17 mouse cellular contexts compared by ENCODE assay signal in the genomic region with DNA sequence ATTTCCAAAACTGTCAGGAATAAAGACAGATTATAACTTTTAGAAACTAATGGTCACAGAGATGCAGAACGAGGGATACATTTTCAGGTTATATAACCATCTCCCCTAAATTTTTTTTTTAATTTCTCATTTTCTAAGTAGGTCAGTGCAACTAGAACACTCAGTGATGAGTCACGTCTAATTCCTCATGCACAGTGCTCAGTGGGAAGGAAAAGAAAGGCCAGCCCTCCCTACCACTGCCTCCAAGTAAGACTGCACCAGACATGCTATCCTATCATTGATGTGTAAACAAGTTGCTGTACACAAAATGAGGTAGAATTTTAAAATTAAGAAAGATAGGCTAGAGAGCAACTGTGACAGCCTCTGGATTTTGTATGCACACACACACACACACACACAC.
DNase-seq lines count a peak whose midpoint lies in the region; ATAC-seq and TF ChIP-seq lines count a peak whose summit lies in the region.
"Had no signal": no experiment of that assay in that cellular context is flagged by ENCODE, and none has a peak within 500 bp of the region (broad histone marks: within the 10 kb centered on the region; RNA-seq: fewer than 3 reads in every experiment).

No protein-coding gene starts in this region.

- no peak for TF ChIP-seq EP300 in liver, postnatal 0 days (IDR thresholded peaks at IDR 0.05; ENCODE audit: low read depth)

- TF ChIP-seq CTCF in liver, postnatal 0 days (IDR thresholded peaks at IDR 0.05; ENCODE audit: low read depth), result no peak

- H3K4me1 ChIP-seq in liver, postnatal 0 days (ENCODE audit: insufficient read depth), result no peaks in the 10 kb centered on the region
- H3K4me1 ChIP-seq: embryonic facial prominence, embryonic 15.5 days; forebrain, embryonic 12.5 days; midbrain, embryonic 12.5 days had no signal

- no peak for ATAC-seq in liver, postnatal 0 days
- ATAC-seq: CD4-positive, CD25-positive, alpha-beta regulatory T cell, adult 4 months; intestine, postnatal 0 days had no signal

- DNase-seq in heart, adult 8-10 months (ENCODE audit: low spot score), result peak; percentile 1
- DNase-seq in heart, postnatal 10 days, result no peak
- peak; percentile 22 to 40 for DNase-seq in adrenal gland, postnatal 36 days
- peak; percentile 33 to 48 for DNase-seq in cerebellum, adult 18-20 months
- peak; percentile 6 to 20 for DNase-seq in left cerebral cortex, postnatal 14 days (ENCODE audit: low spot score in 2 of 2)
- no peak for DNase-seq in liver
- no peak for DNase-seq in liver, postnatal 0 days
- DNase-seq: heart, adult 18-20 months had no signal

- H3K36me3 ChIP-seq in liver, postnatal 0 days (replicated peaks; ENCODE audit: insufficient read depth, low read length), result no peaks in the 10 kb centered on the region
- H3K36me3 ChIP-seq: embryonic facial prominence, embryonic 15.5 days; forebrain, embryonic 12.5 days; midbrain, embryonic 12.5 days had no signal

- no peak overlapping the region for H3K27ac ChIP-seq in liver, postnatal 0 days (ENCODE audit: low read depth)
- H3K27ac ChIP-seq: embryonic facial prominence, embryonic 15.5 days; forebrain, embryonic 12.5 days; hindbrain, embryonic 14.5 days; kidney, postnatal 0 days; macrophage; midbrain, embryonic 12.5 days had no signal

- no peak overlapping the region for H3K4me2 ChIP-seq in liver, postnatal 0 days (ENCODE audit: low read depth, low read length)
- H3K4me2 ChIP-seq: embryonic facial prominence, embryonic 15.5 days; forebrain, embryonic 12.5 days; hindbrain, embryonic 14.5 days; midbrain, embryonic 12.5 days had no signal

- H3K4me3 ChIP-seq in liver, postnatal 0 days (ENCODE audit: low read depth, low read length), result no peak overlapping the region
- H3K4me3 ChIP-seq: embryonic facial prominence, embryonic 15.5 days; forebrain, embryonic 12.5 days; midbrain, embryonic 12.5 days; myocyte had no signal

- no peaks in the 10 kb centered on the region for H3K27me3 ChIP-seq in liver, postnatal 0 days (ENCODE audit: insufficient read depth, low read length)
- H3K27me3 ChIP-seq: embryonic facial prominence, embryonic 15.5 days; midbrain, embryonic 12.5 days had no signal

- WGBS in liver, postnatal 0 days (ENCODE audit: insufficient replicate concordance), result 78% methylated on average over 2 of the region's 2 CpGs

- no peak overlapping the region for H3K9ac ChIP-seq in liver, postnatal 0 days (replicated peaks)
- H3K9ac ChIP-seq: embryonic facial prominence, embryonic 15.5 days; forebrain, embryonic 12.5 days; hindbrain, embryonic 14.5 days; midbrain, embryonic 12.5 days had no signal

- H3K9me3 ChIP-seq in liver, postnatal 0 days (ENCODE audit: low read length), result no peaks in the 10 kb centered on the region
- H3K9me3 ChIP-seq: embryonic facial prominence, embryonic 15.5 days; forebrain, embryonic 12.5 days; midbrain, embryonic 12.5 days had no signal

- intact Hi-C loops in heart, postnatal 10 days (cut with DNase I), result no loop called here
- intact Hi-C loops in left cerebral cortex, postnatal 14 days (cut with DNase I), result no loop called here

Comparison
In these comparisons a context has a peak if more than half of its experiments do, and no peak if none do; other contexts are left out.
1. DNase-seq: peak in heart, adult 8-10 months (single experiment), adrenal gland, postnatal 36 days (2 of 2), cerebellum, adult 18-20 months (2 of 2) and left cerebral cortex, postnatal 14 days (2 of 2); none in heart, postnatal 10 days (0 of 2), liver (single experiment) and liver, postnatal 0 days (single experiment).